Mouse (Mus musculus) neural tube, embryonic 11.5 days (tissue): ENCODE measurements around the gene P2rx3. TPM values are rescaled to one million over a fixed set of nuclear protein-coding genes. Genes with fewer than 3 reads are reported as not detected.

ENCODE experiments used
- ATAC-seq: fragments of 200-750 bp; cut with Nextera tagmentation; 2 replicates; pipeline ENCODE4 v1.8.0; 2017; ENCODE audit warnings: moderate number of reproducible peaks, mild to moderate bottlenecking, moderate TSS enrichment, moderate library complexity; ENCODE audit not compliant: insufficient read depth, low FRiP score, low TSS enrichment
- DNase-seq: peaks from one replicate; pipeline ENCODE4 v3.0.0-alpha.2; 2015; ENCODE audit warnings: low spot score
- H3K27ac ChIP-seq: fragments of 300-500 bp; sonication (generic); 2 replicates; pipeline ENCODE4 v1.5.1; 2014; ENCODE audit warnings: low read depth, mild to moderate bottlenecking, low read length
- H3K27me3 ChIP-seq: fragments of 300-500 bp; sonication (generic); 2 replicates; pipeline ENCODE4 v1.6.1; 2014; ENCODE audit warnings: mild to moderate bottlenecking, low read length, mixed read lengths; ENCODE audit not compliant: control insufficient read depth, insufficient read depth
- H3K36me3 ChIP-seq: fragments of 300-500 bp; sonication (generic); 2 replicates; pipeline ENCODE4 v1.6.1; 2014; ENCODE audit warnings: mild to moderate bottlenecking, low read length, moderate library complexity, mixed read lengths; ENCODE audit not compliant: control insufficient read depth, insufficient read depth
- H3K4me1 ChIP-seq: fragments of 300-500 bp; sonication (generic); 2 replicates; pipeline ENCODE4 v1.6.1; 2014; ENCODE audit warnings: low read length, mixed read lengths; ENCODE audit not compliant: control insufficient read depth, insufficient read depth
- H3K4me2 ChIP-seq: fragments of 300-500 bp; sonication (generic); 2 replicates; pipeline ENCODE4 v1.6.1; 2014; ENCODE audit warnings: low read depth, mild to moderate bottlenecking, moderate library complexity
- H3K4me3 ChIP-seq: fragments of 300-500 bp; sonication (generic); 2 replicates; pipeline ENCODE4 v1.5.1; 2014; ENCODE audit warnings: low read depth, low read length
- H3K9ac ChIP-seq: fragments of 300-500 bp; sonication (generic); 2 replicates; pipeline ENCODE4 v1.6.1; 2014; ENCODE audit warnings: mild to moderate bottlenecking, low read length
- H3K9me3 ChIP-seq: fragments of 300-500 bp; sonication (generic); 2 replicates; pipeline ENCODE4 v1.6.1; 2016; ENCODE audit warnings: low read length; ENCODE audit not compliant: control insufficient read depth
- WGBS: fragments of 180-500 bp; shearing (Covaris S2); extraction: QIAGEN DNeasy Blood & Tissue Kit; methylation state at CpG from one replicate; pipeline ENCODE4 v1.1.7; 2014; 5-methylcytosine and 5-hydroxymethylcytosine counted together
- polyA plus RNA-seq: library from polyadenylated mRNA; unstranded; fragments of >200 nt; fragmentation: Nextera tagmentation; extraction: Ambion mirVana; gene quantifications from 2 replicates; pipeline ENCODE4 v1.2.1, GENCODE M21; 2014

Gene P2rx3
- polyA plus RNA-seq, 1 experiment from 2014 or later: 15.7 TPM

DNA sequence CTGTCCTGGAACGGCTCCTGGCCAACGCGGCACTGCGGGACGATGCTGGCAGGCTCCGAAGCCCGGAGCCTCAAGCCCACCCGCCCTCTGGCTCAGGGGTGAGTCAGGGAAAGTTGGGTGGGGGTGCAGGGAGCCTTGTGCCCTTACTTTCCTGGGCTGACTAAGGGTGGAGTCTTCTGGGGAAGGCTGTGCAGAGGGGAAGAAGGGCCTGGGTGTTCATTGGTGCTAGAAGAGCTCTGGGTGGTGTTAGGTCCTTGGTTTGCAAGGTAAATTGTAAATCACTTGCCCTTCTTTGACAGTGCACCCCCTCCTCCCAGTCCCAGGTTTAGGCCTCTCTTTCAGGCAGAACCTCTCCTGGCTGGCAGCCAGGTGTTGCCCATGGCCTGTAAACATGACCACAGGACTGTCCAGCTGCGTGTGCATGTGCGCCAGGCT, 23.9 kb upstream of the P2rx3 start:
- 28% methylated on average over 10 of the region's 10 CpGs for WGBS
- H3K4me1 ChIP-seq: no peaks in the 10 kb centered on the region
- no peak overlapping the region for H3K4me3 ChIP-seq
- H3K9ac ChIP-seq: peak overlapping the region; percentile 36; the same call in 1 of the 2 replicates
- no peak for ATAC-seq
- no peaks in the 10 kb centered on the region for H3K27me3 ChIP-seq
- DNase-seq: no peak
- no peaks in the 10 kb centered on the region for H3K9me3 ChIP-seq
- H3K27ac ChIP-seq: no peak overlapping the region
- H3K36me3 ChIP-seq: peaks cover 20% of the 10 kb centered on the region
- no peak overlapping the region for H3K4me2 ChIP-seq

DNA sequence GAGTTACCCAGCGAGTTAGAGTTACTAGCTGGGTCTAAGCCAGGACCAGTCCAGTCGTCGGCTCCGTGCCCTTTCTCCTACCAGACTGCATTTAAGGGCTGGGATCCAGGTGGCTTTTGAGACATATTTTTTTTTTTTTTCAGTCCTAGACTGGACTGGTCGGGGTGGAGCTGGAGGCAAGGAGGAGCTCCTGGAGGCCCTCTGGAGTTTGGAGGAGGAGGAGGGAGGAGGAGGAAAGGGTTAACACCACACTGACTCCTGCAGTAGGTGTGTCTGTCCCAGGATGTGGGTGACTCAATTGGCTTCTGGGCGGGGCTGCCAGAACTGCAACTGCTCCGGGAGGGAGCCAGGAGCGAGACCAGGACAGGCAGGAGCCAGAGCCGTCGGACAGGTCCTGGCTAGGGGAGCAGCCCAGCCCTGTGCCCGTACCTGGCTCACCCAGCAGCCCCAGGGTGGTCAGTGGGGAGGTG, 23.4 kb upstream of the P2rx3 start:
- 13% methylated on average over 11 of the region's 11 CpGs for WGBS
- Histone ChIP-seq H3K36me3 (peaks cover 20% of the 10 kb centered on the region), H3K27ac (no peak overlapping the region), H3K9ac (peak overlapping the region; percentile 36; the same call in 1 of the 2 replicates), H3K27me3 (no peaks in the 10 kb centered on the region), H3K4me1 (no peaks in the 10 kb centered on the region), H3K4me3 (no peak overlapping the region), H3K4me2 (no peak overlapping the region), H3K9me3 (no peaks in the 10 kb centered on the region)
- DNase-seq (no peak), ATAC-seq (no peak)

DNA sequence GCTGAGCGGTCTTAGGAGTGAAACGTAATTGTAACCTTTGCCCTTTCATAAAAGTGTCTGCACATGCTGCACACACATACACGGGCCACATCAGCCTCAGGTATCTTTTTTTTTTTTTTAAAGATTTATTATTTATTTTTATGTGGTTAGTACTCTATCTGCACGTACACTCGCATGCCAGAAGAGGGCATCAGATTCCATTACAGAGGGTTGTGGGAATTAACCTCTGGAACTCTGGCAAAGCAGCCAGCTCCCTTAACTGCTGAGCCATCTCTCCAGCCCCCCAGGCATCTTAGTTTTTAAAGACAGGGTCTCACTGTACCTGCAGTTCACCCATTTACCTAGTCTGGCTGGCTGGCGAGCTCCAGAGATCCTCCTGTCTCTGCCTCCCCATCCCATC, 22.4 kb upstream of the P2rx3 start:
- Histone ChIP-seq H3K4me1 (no peaks in the 10 kb centered on the region), H3K9ac (no peak overlapping the region), H3K4me2 (no peak overlapping the region), H3K9me3 (no peaks in the 10 kb centered on the region), H3K27ac (no peak overlapping the region), H3K36me3 (peaks cover 20% of the 10 kb centered on the region), H3K27me3 (no peaks in the 10 kb centered on the region), H3K4me3 (no peak overlapping the region)
- ATAC-seq (0 out of 2 replicates have a peak, but pooled peaks have one; percentile 33), DNase-seq (no peak)
- 94% methylated on average over 6 of the region's 6 CpGs for WGBS

DNA sequence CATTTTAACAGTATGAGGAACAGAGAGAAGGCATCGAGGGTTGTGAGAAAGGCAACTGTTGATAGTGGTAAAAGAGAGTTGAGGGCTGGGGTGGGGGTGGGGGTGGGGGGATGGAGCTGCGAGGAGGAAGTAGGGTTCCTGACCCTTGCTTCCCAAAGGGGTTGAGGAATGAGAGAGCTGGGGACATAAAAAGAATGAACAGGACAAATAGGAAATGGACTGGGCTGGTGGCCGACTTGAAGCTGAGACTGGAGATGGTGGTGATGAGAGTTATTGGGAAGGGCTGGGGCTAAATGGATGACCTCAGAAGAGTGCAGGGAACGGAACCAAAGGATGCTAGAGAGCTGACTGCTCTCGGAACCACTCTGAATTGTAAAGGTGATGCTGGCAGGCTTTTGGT, 19.4 kb upstream of the P2rx3 start:
- no peak overlapping the region for H3K4me3 ChIP-seq

DNA sequence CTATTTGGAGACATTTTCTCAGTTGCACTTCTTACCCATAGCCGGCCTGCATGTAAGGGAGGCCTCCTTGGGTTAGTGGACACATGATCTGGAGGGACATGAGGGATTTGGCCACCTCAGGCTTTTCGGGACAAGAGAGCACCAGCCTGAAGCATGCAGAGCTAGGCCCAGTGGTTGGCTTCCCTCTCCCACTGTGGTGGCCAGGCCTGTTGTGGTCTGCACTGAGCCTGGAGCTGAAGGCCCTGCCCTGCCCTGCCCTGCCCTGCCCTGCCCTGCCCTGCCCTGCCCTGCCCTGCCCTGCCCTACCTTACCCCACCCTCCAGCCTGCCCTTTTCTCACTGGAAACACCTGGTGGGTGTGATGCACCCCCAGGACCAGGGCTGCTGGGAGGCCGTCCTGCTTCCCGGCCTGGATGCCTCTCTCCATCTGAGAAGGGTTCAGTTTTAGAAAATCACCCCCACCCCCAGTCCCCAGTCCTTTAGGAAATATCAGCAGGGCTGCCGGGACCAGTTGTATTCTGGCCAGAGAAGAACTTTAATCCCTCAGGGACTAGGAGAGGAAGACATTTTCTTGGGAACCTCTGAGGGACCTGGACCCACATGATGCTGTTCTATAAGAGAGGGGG, 16.0 kb upstream of the P2rx3 start:
- H3K9me3 ChIP-seq: no peaks in the 10 kb centered on the region
- H3K27me3 ChIP-seq: no peaks in the 10 kb centered on the region
- WGBS: 93% methylated on average over 5 of the region's 5 CpGs
- DNase-seq (no peak), ATAC-seq (no peak)
- no peak overlapping the region for H3K9ac ChIP-seq
- no peak overlapping the region for H3K4me3 ChIP-seq
- no peak overlapping the region for H3K27ac ChIP-seq
- H3K4me1 ChIP-seq: peaks cover 21% of the 10 kb centered on the region
- no peak overlapping the region for H3K4me2 ChIP-seq
- 0 out of 2 replicates have a peak, but pooled peaks cover 3% of the 10 kb centered on the region for H3K36me3 ChIP-seq

More for the DNA sequence above, 19.4 kb upstream of the P2rx3 start:
- 73% methylated on average over 5 of the region's 5 CpGs for WGBS
- Histone ChIP-seq H3K4me2 (no peak overlapping the region), H3K9ac (no peak overlapping the region), H3K9me3 (no peaks in the 10 kb centered on the region), H3K4me1 (no peaks in the 10 kb centered on the region), H3K27me3 (no peaks in the 10 kb centered on the region), H3K27ac (no peak overlapping the region), H3K36me3 (peaks cover 16% of the 10 kb centered on the region)
- DNase-seq (no peak), ATAC-seq (no peak)

DNA sequence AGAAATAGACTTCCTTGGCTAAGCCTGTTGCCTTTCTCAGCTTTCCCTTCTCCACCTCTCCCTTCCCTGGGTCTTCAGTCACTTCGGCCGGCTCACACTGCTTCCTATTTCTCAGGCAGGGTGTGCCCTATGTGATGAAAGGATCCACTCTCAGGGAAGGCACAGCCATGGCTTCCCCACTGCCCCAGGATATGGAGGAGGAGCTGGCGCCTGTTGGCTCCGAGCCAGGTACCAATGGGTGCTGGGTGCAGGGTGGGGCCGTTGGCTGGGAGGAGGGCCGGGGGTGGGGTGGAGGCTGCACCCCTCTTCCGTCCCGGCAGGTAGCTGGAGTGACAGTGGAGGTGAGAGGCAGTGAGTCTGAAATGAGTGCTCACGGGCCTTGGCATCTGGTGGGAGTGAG, 13.5 kb upstream of the P2rx3 start:
- Histone ChIP-seq H3K9me3 (no peaks in the 10 kb centered on the region), H3K27ac (no peak overlapping the region), H3K4me2 (peak overlapping the region; percentile 34; the same call in 1 of the 2 replicates), H3K27me3 (no peaks in the 10 kb centered on the region), H3K4me3 (peak overlapping the region; percentile 9; the same call in 1 of the 2 replicates), H3K36me3 (peaks cover 5% of the 10 kb centered on the region), H3K9ac (0 out of 2 replicates have a peak overlapping the region, but pooled peaks have one; percentile 18), H3K4me1 (peaks cover 25% of the 10 kb centered on the region)
- DNase-seq (no peak), ATAC-seq (no peak)
- WGBS: 63% methylated on average over 9 of the region's 9 CpGs

DNA sequence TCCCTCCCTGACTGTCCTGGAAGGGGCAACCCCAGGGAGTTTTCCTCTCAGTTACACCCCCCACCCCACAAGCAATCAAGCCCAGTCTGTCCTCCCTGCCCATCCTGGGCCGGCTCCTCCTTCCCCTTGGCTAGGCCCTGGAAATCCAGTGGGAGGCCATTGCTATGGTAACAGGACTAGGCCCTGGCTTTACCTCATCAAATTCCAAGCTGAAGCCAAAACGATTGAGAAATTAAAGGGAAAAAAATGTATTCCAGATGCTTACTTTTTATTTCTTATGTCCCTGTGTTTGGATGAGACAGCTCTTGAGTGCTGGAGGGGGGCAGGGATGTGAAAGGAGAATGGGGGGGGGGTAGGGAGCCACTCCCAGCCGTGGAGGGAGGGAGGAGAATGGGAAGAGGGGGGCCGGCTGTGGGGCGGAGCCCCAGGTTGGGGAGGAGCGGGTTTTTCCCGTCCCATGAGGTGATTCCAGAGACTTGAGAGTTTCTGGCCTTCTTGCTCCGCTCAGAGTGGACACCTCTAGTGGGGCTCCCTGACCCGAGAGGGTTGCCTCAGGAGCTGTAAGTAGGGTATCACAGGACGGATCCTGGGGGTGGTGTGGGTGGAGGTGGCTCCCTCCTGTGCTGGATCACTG, 12.9 kb upstream of the P2rx3 start:
- DNase-seq (peak; percentile 63), ATAC-seq (peak; percentile 15; the same call in 1 of the 2 replicates)
- WGBS: 6% methylated on average over 10 of the region's 10 CpGs
- H3K4me1 ChIP-seq: peaks cover 25% of the 10 kb centered on the region
- 0 out of 2 replicates have a peak overlapping the region, but pooled peaks have one; percentile 18 for H3K9ac ChIP-seq
- H3K4me3 ChIP-seq: peak overlapping the region; percentile 9; the same call in 1 of the 2 replicates
- H3K9me3 ChIP-seq: no peaks in the 10 kb centered on the region
- no peak overlapping the region for H3K27ac ChIP-seq
- peaks cover 5% of the 10 kb centered on the region for H3K36me3 ChIP-seq
- peak overlapping the region; percentile 34 for H3K4me2 ChIP-seq
- no peaks in the 10 kb centered on the region for H3K27me3 ChIP-seq

DNA sequence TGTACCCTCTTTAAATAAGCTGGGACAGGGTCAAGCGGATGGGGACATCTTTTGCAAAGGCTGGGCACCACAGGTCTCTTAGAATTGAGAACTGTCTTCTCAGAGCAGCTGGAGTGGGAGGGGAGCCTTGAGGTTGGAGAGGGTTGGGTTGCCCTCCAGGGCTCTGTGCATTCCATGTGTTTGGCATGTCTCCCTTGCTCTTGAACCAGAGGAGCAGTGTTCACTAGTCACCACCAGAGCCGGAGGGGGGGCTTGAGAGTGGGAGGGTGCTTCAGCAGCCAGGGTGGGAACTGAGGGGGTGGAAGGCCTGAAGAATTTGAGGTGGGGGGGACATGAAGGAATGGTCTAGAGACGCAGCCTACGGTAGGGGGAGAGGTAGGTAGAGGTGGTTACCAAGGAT, 12.0 kb upstream of the P2rx3 start:
- Histone ChIP-seq H3K4me1 (peaks cover 25% of the 10 kb centered on the region), H3K4me3 (no peak overlapping the region), H3K9me3 (no peaks in the 10 kb centered on the region), H3K36me3 (peaks cover 8% of the 10 kb centered on the region), H3K27me3 (no peaks in the 10 kb centered on the region), H3K9ac (no peak overlapping the region), H3K27ac (no peak overlapping the region), H3K4me2 (no peak overlapping the region; the same call in 1 of the 2 replicates)
- 61% methylated on average over 4 of the region's 4 CpGs for WGBS
- ATAC-seq (no peak), DNase-seq (no peak)
